8 mouse cellular contexts compared by ENCODE assay signal in genomic region chr16:33967283-33967640, GRCm38 (mm10). TPM values are rescaled to one million over a fixed set of nuclear protein-coding genes. Genes with fewer than 3 reads are reported as not detected.
DNase-seq lines count a peak whose midpoint lies in the region; ATAC-seq and TF ChIP-seq lines count a peak whose summit lies in the region.

No protein-coding gene starts in this region.

- H3K9me3 ChIP-seq in CH12.LX (replicated peaks; ENCODE audit: low read length): no peaks in the 10 kb centered on the region
- no peaks in the 10 kb centered on the region for H3K9me3 ChIP-seq in forebrain, embryonic 12.5 days
- no peaks in the 10 kb centered on the region for H3K9me3 ChIP-seq in liver, embryonic 12.5 days (replicated peaks)
- H3K9me3 ChIP-seq in stomach, embryonic 15.5 days: no peaks in the 10 kb centered on the region

- no peak for TF ChIP-seq CTCF in gastrocnemius, adult 2 months (IDR thresholded peaks at IDR 0.05)
- TF ChIP-seq CTCF in CH12.LX (conservative IDR thresholded peaks at IDR 0.05 in 1 of 2, IDR thresholded peaks at IDR 0.05 in 1 of 2; ENCODE audit: low read depth in 2 of 2, low read length in 2 of 2): no peak

- peaks cover 0 to 19% of the 10 kb centered on the region in 2 experiments; a peak in 2 of 4 replicates for H3K4me1 ChIP-seq in CH12.LX (ENCODE audit: control insufficient read depth in 1 of 2, insufficient read depth in 2 of 2)
- peaks cover 13% of the 10 kb centered on the region for H3K4me1 ChIP-seq in forebrain, embryonic 12.5 days
- H3K4me1 ChIP-seq in liver, embryonic 12.5 days: peaks cover 28% of the 10 kb centered on the region
- peaks cover 7% of the 10 kb centered on the region; the same call in 1 of the 2 replicates for H3K4me1 ChIP-seq in stomach, embryonic 15.5 days

- dilution Hi-C loops in CH12.LX (cut with MboI; ENCODE audit: extremely low pct_ligation_motif_present, extremely low pct_unique_long_range_greater_than_20kb, low sequenced_read_pairs): no loop called here

- 78% methylated on average over 2 of the region's 2 CpGs for WGBS in forebrain, embryonic 12.5 days
- WGBS in liver, embryonic 12.5 days (ENCODE audit: insufficient replicate concordance): 25% methylated on average over 2 of the region's 2 CpGs
- WGBS in stomach, embryonic 15.5 days: 51% methylated on average over 2 of the region's 2 CpGs

- peak overlapping the region; percentile 79 for H3K9ac ChIP-seq in CH12.LX (ENCODE audit: insufficient read depth, low read depth)
- H3K9ac ChIP-seq in forebrain, embryonic 12.5 days: peak overlapping the region; percentile 86; the same call in 1 of the 2 replicates
- peak overlapping the region; percentile 84 for H3K9ac ChIP-seq in liver, embryonic 12.5 days
- peak overlapping the region; percentile 51; the same call in 1 of the 2 replicates for H3K9ac ChIP-seq in stomach, embryonic 15.5 days

- TF ChIP-seq EP300 in CH12.LX (IDR thresholded peaks at IDR 0.05; ENCODE audit: low read length): no peak

- TF ChIP-seq RAD21 in CH12.LX (IDR thresholded peaks at IDR 0.05; ENCODE audit: low read depth, low read length): no peak

- no peak for TF ChIP-seq POLR2A in CH12.LX (IDR thresholded peaks at IDR 0.05; ENCODE audit: low read depth, low read length)

- peaks cover 10 to 21% of the 10 kb centered on the region in 2 experiments for H3K36me3 ChIP-seq in CH12.LX (replicated peaks in 1 of 2; ENCODE audit: control insufficient read depth in 1 of 2, insufficient read depth in 1 of 2, low read length in 1 of 2)
- H3K36me3 ChIP-seq in forebrain, embryonic 12.5 days (replicated peaks): peaks cover 13% of the 10 kb centered on the region
- peaks cover 17% of the 10 kb centered on the region for H3K36me3 ChIP-seq in liver, embryonic 12.5 days
- peaks cover 5% of the 10 kb centered on the region; the same call in 1 of the 2 replicates for H3K36me3 ChIP-seq in stomach, embryonic 15.5 days

- peak overlapping the region; percentile 68 for H3K4me2 ChIP-seq in CH12.LX (ENCODE audit: insufficient read depth, low read depth, poor library complexity, severe bottlenecking)
- peak overlapping the region; percentile 84 for H3K4me2 ChIP-seq in forebrain, embryonic 12.5 days
- peak overlapping the region; percentile 78 for H3K4me2 ChIP-seq in liver, embryonic 12.5 days
- H3K4me2 ChIP-seq in stomach, embryonic 15.5 days: peak overlapping the region; percentile 68

- peak; percentile 45 for ATAC-seq in forebrain, embryonic 12.5 days (ENCODE audit: low FRiP score)
- peak; percentile 74 for ATAC-seq in liver, embryonic 12.5 days
- no peak for ATAC-seq in stomach, embryonic 15.5 days (ENCODE audit: insufficient read depth, low FRiP score, low read depth)

- peak overlapping the region; percentile 84 for H3K27ac ChIP-seq in gastrocnemius, adult 2 months
- no peak overlapping the region for H3K27ac ChIP-seq in CH12.LX (ENCODE audit: insufficient read depth, low read depth)
- no peak overlapping the region for H3K27ac ChIP-seq in forebrain, embryonic 12.5 days
- peak overlapping the region; percentile 76 for H3K27ac ChIP-seq in liver, embryonic 12.5 days
- H3K27ac ChIP-seq in stomach, embryonic 15.5 days: peak overlapping the region; percentile 68

- DNase-seq in gastrocnemius, adult 2 months: no peak
- DNase-seq in gastrocnemius, postnatal 4 days (ENCODE audit: low spot score in 2 of 2): no peak
- DNase-seq in CH12.LX (ENCODE audit: extremely low read depth): peak; percentile 48
- no peak for DNase-seq in frontal cortex, postnatal 14 days (ENCODE audit: low spot score in 2 of 2)
- DNase-seq in left cerebral cortex, postnatal 36 days (ENCODE audit: low spot score in 2 of 2): no peak

- H3K79me2 ChIP-seq in CH12.LX (replicated peaks; ENCODE audit: control insufficient read depth, extremely low read depth, insufficient read depth, poor library complexity, severe bottlenecking): peaks cover 41% of the 10 kb centered on the region

- H3K27me3 ChIP-seq in CH12.LX (replicated peaks): no peaks in the 10 kb centered on the region
- no peaks in the 10 kb centered on the region for H3K27me3 ChIP-seq in forebrain, embryonic 12.5 days
- no peaks in the 10 kb centered on the region for H3K27me3 ChIP-seq in liver, embryonic 12.5 days (replicated peaks)
- H3K27me3 ChIP-seq in stomach, embryonic 15.5 days (replicated peaks): no peaks in the 10 kb centered on the region

- intact Hi-C loops in gastrocnemius, adult 2 months (cut with DNase I): no loop called here
- intact Hi-C loops in left cerebral cortex, postnatal 36 days (cut with DNase I): no loop called here

- in situ Hi-C loops in CH12.LX (cut with MboI; ENCODE audit: low pct_ligation_motif_present, low pct_unique_long_range_greater_than_20kb, low sequenced_read_pairs): loop anchor here (25.0 kb wide), 3 partner anchors 405 to 780 kb away; partner anchors contain the start of gene Osbpl11

- H3K4me3 ChIP-seq in gastrocnemius, adult 2 months: peak overlapping the region; percentile 96
- H3K4me3 ChIP-seq in CH12.LX (replicated peaks in 1 of 3; ENCODE audit: low read depth in 2 of 3, low read length in 2 of 3, poor library complexity in 1 of 3): peak overlapping the region; percentile 70 to 95 (median 81)
- peak overlapping the region; percentile 85 for H3K4me3 ChIP-seq in forebrain, embryonic 12.5 days (replicated peaks)
- peak overlapping the region; percentile 87 for H3K4me3 ChIP-seq in liver, embryonic 12.5 days
- peak overlapping the region; percentile 67 for H3K4me3 ChIP-seq in stomach, embryonic 15.5 days (replicated peaks)

TF ChIP-seq in CH12.LX, 34 proteins besides CTCF, POLR2A, EP300 and RAD21:
- no peak for TF ChIP-seq MAX (IDR thresholded peaks at IDR 0.05; ENCODE audit: low read length)
- no peak for TF ChIP-seq POLR2AphosphoS2 (IDR thresholded peaks at IDR 0.05; ENCODE audit: low read depth, low read length)
- TF ChIP-seq HCFC1 (IDR thresholded peaks at IDR 0.05; ENCODE audit: low read depth, low read length): no peak
- no peak; the same call in 1 of the 2 replicates for TF ChIP-seq USF2 (conservative IDR thresholded peaks at IDR 0.05; ENCODE audit: low read depth, low read length)
- no peak for TF ChIP-seq KAT2A (IDR thresholded peaks at IDR 0.05; ENCODE audit: insufficient replicate concordance, low read length)
- TF ChIP-seq ZMIZ1 (IDR thresholded peaks at IDR 0.05; ENCODE audit: low read depth, low read length): no peak
- no peak for TF ChIP-seq MAZ (IDR thresholded peaks at IDR 0.05; ENCODE audit: low read depth, low read length)
- TF ChIP-seq ETS1 (conservative IDR thresholded peaks at IDR 0.05; ENCODE audit: low read depth, low read length): no peak
- TF ChIP-seq ZKSCAN1 (IDR thresholded peaks at IDR 0.05; ENCODE audit: borderline replicate concordance, low read depth, low read length): no peak
- no peak for TF ChIP-seq TBP (conservative IDR thresholded peaks at IDR 0.05; ENCODE audit: low read depth, low read length)
- no peak for TF ChIP-seq GABPA (IDR thresholded peaks at IDR 0.05; ENCODE audit: insufficient replicate concordance, low read depth, low read length)
- no peak for TF ChIP-seq ZC3H11A (IDR thresholded peaks at IDR 0.05; ENCODE audit: low read depth, low read length)
- TF ChIP-seq UBTF (IDR thresholded peaks at IDR 0.05; ENCODE audit: low read depth, low read length): no peak
- TF ChIP-seq ZNF384 (IDR thresholded peaks at IDR 0.05; ENCODE audit: low read depth, low read length): no peak

RNA-seq across cellular contexts. Expression of gene Umps, which starts 0.4 kb away (rescaled TPM):
- 1 to 10 TPM; 5.3 to 7.3 TPM for total RNA-seq in gastrocnemius, adult 2 months (2021)
- 10 to 100 TPM; 13.4 to 13.5 TPM for total RNA-seq in gastrocnemius, postnatal 4 days (2021)
- total RNA-seq in CH12.LX (2012; rRNA removed): 115 and 161 TPM in 2 replicates
- 165 and 173 TPM in 2 replicates for total RNA-seq in CH12.LX (2014; rRNA removed)
- 155 and 161 TPM in 2 replicates for polyA plus RNA-seq in CH12.LX (2012; ENCODE audit: insufficient read length, low read depth)
- polyA plus RNA-seq in forebrain, embryonic 12.5 days (2016; fragmentation: Nextera tagmentation; extraction: Ambion mirVana): 56.5 and 56.9 TPM in 2 replicates
- polyA plus RNA-seq in liver, embryonic 12.5 days (2016; fragmentation: Nextera tagmentation; extraction: Ambion mirVana): 66.6 and 68.0 TPM in 2 replicates
- 56.3 and 61.1 TPM in 2 replicates for polyA plus RNA-seq in stomach, embryonic 15.5 days (2015; fragmentation: Nextera tagmentation; extraction: Ambion mirVana)
- 10 to 100 TPM; 12.2 to 15.1 TPM for total RNA-seq in left cerebral cortex, postnatal 36 days (2021)

Comparison
In these comparisons a context has a peak if more than half of its experiments do, and no peak if none do; other contexts are left out.
1. H3K27ac ChIP-seq: peak in gastrocnemius, adult 2 months (single experiment), liver, embryonic 12.5 days (single experiment) and stomach, embryonic 15.5 days (single experiment); none in CH12.LX (single experiment) and forebrain, embryonic 12.5 days (single experiment).
2. RNA of gene Umps, which starts 0.4 kb away (total RNA-seq): 115 to 173 TPM in CH12.LX; 12.2 to 15.1 TPM in left cerebral cortex, postnatal 36 days, 13.4 to 13.5 TPM in gastrocnemius, postnatal 4 days and 5.3 to 7.3 TPM in gastrocnemius, adult 2 months; every median in the first group is over 4 times any median in the second.
3. Peak in every context shown above with its lines, with median percentiles within 50 percentile points of each other: H3K4me3 ChIP-seq, H3K4me2 ChIP-seq and H3K9ac ChIP-seq.